Comparison of ENCODE assay signal across 16 mouse cellular contexts in the genomic region with DNA sequence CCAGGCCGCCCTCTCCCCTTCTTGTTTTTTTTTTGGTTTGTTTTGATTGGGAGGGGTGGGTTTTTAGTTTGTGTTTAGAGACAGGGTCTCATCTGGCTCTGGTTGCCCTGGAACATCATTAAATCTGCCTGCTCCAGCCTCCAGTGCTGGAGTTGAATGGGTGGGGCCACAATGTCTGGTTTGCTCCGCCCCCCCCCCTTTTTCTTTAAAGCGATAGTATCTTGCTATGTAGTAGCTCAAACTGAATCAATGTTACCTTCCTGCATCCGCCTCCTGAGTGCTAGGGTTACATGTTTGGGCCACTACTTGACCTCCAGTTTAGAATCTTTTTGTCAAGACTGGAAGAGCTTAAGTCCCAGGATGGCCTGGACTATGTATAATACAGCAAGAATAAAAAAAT. TPM values are rescaled to one million over a fixed set of nuclear protein-coding genes. Genes with fewer than 3 reads are reported as not detected.
DNase-seq lines count a peak whose midpoint lies in the region; ATAC-seq and TF ChIP-seq lines count a peak whose summit lies in the region.
"Had no signal": no experiment of that assay in that cellular context is flagged by ENCODE, and none has a peak within 500 bp of the region (broad histone marks: within the 10 kb centered on the region; RNA-seq: fewer than 3 reads in every experiment).

No protein-coding gene starts in this region.

- DNase-seq in lung, postnatal 4 days = no peak
- DNase-seq in A20 (ENCODE audit: low read depth, low spot score) = peak; percentile 61
- DNase-seq in urinary bladder, postnatal 10 days (ENCODE audit: low spot score) = no peak
- DNase-seq in kidney, postnatal 14 days = no peak
- DNase-seq in forebrain, embryonic 11.5 days (ENCODE audit: low spot score) = no peak
- DNase-seq: cerebellum, postnatal 14 days; embryo, embryonic 11 days; layer of hippocampus, postnatal 36 days; thymus, adult 18-20 months had no signal

- 72% methylated on average over 4 of the region's 4 CpGs for WGBS in lung, embryonic 16.5 days
- WGBS in intestine, embryonic 16.5 days = 80% methylated on average over 4 of the region's 4 CpGs
- WGBS in forebrain, embryonic 11.5 days = 89% methylated on average over 4 of the region's 4 CpGs

- no peak overlapping the region for H3K9ac ChIP-seq in lung, embryonic 16.5 days (ENCODE audit: low read length)
- H3K9ac ChIP-seq in intestine, embryonic 16.5 days (ENCODE audit: low read depth, low read length) = no peak overlapping the region
- H3K9ac ChIP-seq in forebrain, embryonic 11.5 days (ENCODE audit: low read length) = no peak overlapping the region
- H3K9ac ChIP-seq: kidney, embryonic 15.5 days had no signal

- no peaks in the 10 kb centered on the region for H3K9me3 ChIP-seq in lung, embryonic 16.5 days (ENCODE audit: control insufficient read depth, low read length)
- no peaks in the 10 kb centered on the region for H3K9me3 ChIP-seq in E14TG2a.4 (ENCODE audit: low read length)
- H3K9me3 ChIP-seq in intestine, embryonic 16.5 days (ENCODE audit: control insufficient read depth, low read length) = no peaks in the 10 kb centered on the region
- no peaks in the 10 kb centered on the region for H3K9me3 ChIP-seq in forebrain, embryonic 11.5 days (ENCODE audit: control insufficient read depth, low read length)
- H3K9me3 ChIP-seq: kidney, embryonic 15.5 days had no signal

- no peaks in the 10 kb centered on the region for H3K36me3 ChIP-seq in lung, embryonic 16.5 days (ENCODE audit: control insufficient read depth, insufficient read depth, low read length)
- H3K36me3 ChIP-seq in E14TG2a.4 (ENCODE audit: insufficient read depth, low read length) = peaks cover 25% of the 10 kb centered on the region
- H3K36me3 ChIP-seq in intestine, embryonic 16.5 days (ENCODE audit: control insufficient read depth, insufficient read depth, low read length) = no peaks in the 10 kb centered on the region
- no peaks in the 10 kb centered on the region for H3K36me3 ChIP-seq in forebrain, embryonic 11.5 days (ENCODE audit: control insufficient read depth, insufficient read depth, low read length)
- H3K36me3 ChIP-seq: kidney, embryonic 15.5 days had no signal

- H3K4me2 ChIP-seq in lung, embryonic 16.5 days (ENCODE audit: low read depth, low read length) = no peak overlapping the region
- H3K4me2 ChIP-seq in intestine, embryonic 16.5 days (ENCODE audit: low read depth, low read length) = no peak overlapping the region
- H3K4me2 ChIP-seq in forebrain, embryonic 11.5 days (ENCODE audit: low read depth, low read length, severe bottlenecking) = no peak overlapping the region
- H3K4me2 ChIP-seq: heart, embryonic 11.5 days had no signal

- H3K27me3 ChIP-seq in lung, embryonic 16.5 days (ENCODE audit: control insufficient read depth, insufficient read depth, low read depth, low read length) = no peaks in the 10 kb centered on the region
- no peaks in the 10 kb centered on the region for H3K27me3 ChIP-seq in E14TG2a.4 (ENCODE audit: insufficient read depth, low read length)
- no peaks in the 10 kb centered on the region for H3K27me3 ChIP-seq in intestine, embryonic 16.5 days (replicated peaks; ENCODE audit: control insufficient read depth, insufficient read depth, low read length)
- no peaks in the 10 kb centered on the region for H3K27me3 ChIP-seq in forebrain, embryonic 11.5 days (ENCODE audit: control insufficient read depth, insufficient read depth, low read length)
- H3K27me3 ChIP-seq: kidney, embryonic 15.5 days had no signal

- H3K4me1 ChIP-seq in lung, embryonic 16.5 days (replicated peaks; ENCODE audit: control insufficient read depth, insufficient read depth, low read length) = peaks cover 36% of the 10 kb centered on the region
- peaks cover 71% of the 10 kb centered on the region for H3K4me1 ChIP-seq in E14TG2a.4 (replicated peaks; ENCODE audit: low read depth, low read length)
- H3K4me1 ChIP-seq in intestine, embryonic 16.5 days (ENCODE audit: control insufficient read depth, insufficient read depth, low read length) = peaks cover 29% of the 10 kb centered on the region
- peaks cover 16% of the 10 kb centered on the region for H3K4me1 ChIP-seq in forebrain, embryonic 11.5 days (replicated peaks; ENCODE audit: control insufficient read depth, insufficient read depth, low read length)

- no peak overlapping the region for H3K4me3 ChIP-seq in lung, embryonic 16.5 days (ENCODE audit: low read length)
- H3K4me3 ChIP-seq in E14TG2a.4 (replicated peaks; ENCODE audit: low read length) = peak overlapping the region; percentile 74; the same call in 1 of the 2 replicates
- no peak overlapping the region for H3K4me3 ChIP-seq in intestine, embryonic 16.5 days (ENCODE audit: low read length)
- no peak overlapping the region for H3K4me3 ChIP-seq in forebrain, embryonic 11.5 days (ENCODE audit: low read depth, low read length)
- H3K4me3 ChIP-seq: kidney, embryonic 15.5 days had no signal

- no peak for TF ChIP-seq CTCF in E14TG2a.4 (conservative IDR thresholded peaks at IDR 0.05; ENCODE audit: low read length)

- ATAC-seq in lung, embryonic 16.5 days (ENCODE audit: low read depth) = no peak
- no peak for ATAC-seq in intestine, embryonic 16.5 days
- no peak for ATAC-seq in forebrain, embryonic 11.5 days (replicated peaks; ENCODE audit: low FRiP score)
- ATAC-seq: forebrain, embryonic 14.5 days had no signal

- H3K27ac ChIP-seq in lung, embryonic 16.5 days (ENCODE audit: low read length) = peak overlapping the region; percentile 89; the same call in 1 of the 2 replicates
- peak overlapping the region; percentile 19; the same call in 1 of the 2 replicates for H3K27ac ChIP-seq in intestine, embryonic 16.5 days (ENCODE audit: low read length)
- no peak overlapping the region for H3K27ac ChIP-seq in forebrain, embryonic 11.5 days (ENCODE audit: low read depth, low read length)

RNA-seq across cellular contexts. Expression of a gene that starts 1.6 kb away (rescaled TPM):
- polyA plus RNA-seq in lung, embryonic 16.5 days (2015; fragmentation: Nextera tagmentation; extraction: Ambion mirVana) = 15.6 and 21.3 TPM in 2 replicates
- polyA plus RNA-seq in intestine, embryonic 16.5 days (2015; fragmentation: Nextera tagmentation; extraction: Ambion mirVana) = 5.8 and 9.5 TPM in 2 replicates
- 17.6 and 18.6 TPM in 2 replicates for polyA plus RNA-seq in forebrain, embryonic 11.5 days (2014; fragmentation: Nextera tagmentation; extraction: Ambion mirVana)

RNA-seq across cellular contexts. Expression of a gene that starts 12.6 kb away (rescaled TPM):
- 2.7 and 4.4 TPM in 2 replicates for polyA plus RNA-seq in lung, embryonic 16.5 days (2015; fragmentation: Nextera tagmentation; extraction: Ambion mirVana)
- polyA plus RNA-seq in intestine, embryonic 16.5 days (2015; fragmentation: Nextera tagmentation; extraction: Ambion mirVana) = 1.4 and 1.6 TPM in 2 replicates
- 5.5 and 7.6 TPM in 2 replicates for polyA plus RNA-seq in forebrain, embryonic 11.5 days (2014; fragmentation: Nextera tagmentation; extraction: Ambion mirVana)

RNA-seq across cellular contexts. Expression of a gene that starts 19.7 kb away (rescaled TPM):
- 0.33 and 0.35 TPM in 2 replicates for polyA plus RNA-seq in lung, embryonic 16.5 days (2015; fragmentation: Nextera tagmentation; extraction: Ambion mirVana)
- 0.09 TPM in 1 of 2 replicates, not detected in the other for polyA plus RNA-seq in intestine, embryonic 16.5 days (2015; fragmentation: Nextera tagmentation; extraction: Ambion mirVana)
- polyA plus RNA-seq in forebrain, embryonic 11.5 days (2014; fragmentation: Nextera tagmentation; extraction: Ambion mirVana) = 0.41 and 0.77 TPM in 2 replicates
- polyA plus RNA-seq: heart, embryonic 11.5 days; liver, embryonic 16.5 days had no signal

RNA-seq across cellular contexts. Expression of a gene that starts 24.4 kb away (rescaled TPM):
- polyA plus RNA-seq in lung, embryonic 16.5 days (2015; fragmentation: Nextera tagmentation; extraction: Ambion mirVana) = 0.54 and 1.1 TPM in 2 replicates
- polyA plus RNA-seq in intestine, embryonic 16.5 days (2015; fragmentation: Nextera tagmentation; extraction: Ambion mirVana) = 0.46 TPM in 1 of 2 replicates, not detected in the other
- 2.3 and 4.5 TPM in 2 replicates for polyA plus RNA-seq in forebrain, embryonic 11.5 days (2014; fragmentation: Nextera tagmentation; extraction: Ambion mirVana)

RNA-seq across cellular contexts. Expression of a gene that starts 32.2 kb away (rescaled TPM):
- 31.4 and 33.1 TPM in 2 replicates for polyA plus RNA-seq in lung, embryonic 16.5 days (2015; fragmentation: Nextera tagmentation; extraction: Ambion mirVana)
- 41.2 and 41.9 TPM in 2 replicates for polyA plus RNA-seq in intestine, embryonic 16.5 days (2015; fragmentation: Nextera tagmentation; extraction: Ambion mirVana)
- polyA plus RNA-seq in forebrain, embryonic 11.5 days (2014; fragmentation: Nextera tagmentation; extraction: Ambion mirVana) = 10.0 and 10.6 TPM in 2 replicates
